Mouse (Mus musculus): Measurements from ENCODE around the gene 1700016D06Rik.

GRCm38 (mm10) chr8:11717194-11717593 lies 16.3 kb upstream of the 1700016D06Rik start:
- TF ChIP-seq EP300 (IDR thresholded peaks at IDR 0.05; ENCODE audit: low read depth), result no peak
- no peak for TF ChIP-seq CTCF (IDR thresholded peaks at IDR 0.05; ENCODE audit: low read depth)
